Mouse (Mus musculus) v-Abl transformed pro-B cells (cell line): Measurements from ENCODE around the gene Vegfa.

Experiments used
- in situ Hi-C, 2 experiments: fragments of 400-800 bp; cut with MboI; formaldehyde crosslinking; loops; one replicate each; pipeline ENCODE4 v1.15.1; 2025; ENCODE audit not compliant: unreplicated experiment in 2 of 2

Gene Vegfa

GRCm38 (mm10) chr17:46032257-46032991, at the start of gene Vegfa:
Gene Vegfa, minus strand, starts transcription at chr17:46032369.
- in situ Hi-C loops, result loop anchor here (5.0 to 25.0 kb wide), 3 partner anchors 100 to 470 kb away; partner anchors contain the start of genes Hsp90ab1 (in 1 of the 2), Nfkbie (in 1 of the 2) and Slc35b2 (in 1 of the 2)

GRCm38 (mm10) chr17:46081657-46082056, 49.5 kb upstream of the Vegfa start:
- in situ Hi-C loops, result loop anchor here in 1 of 2 experiments (5.0 kb wide), 1 partner anchor 34 kb away; no protein-coding TSS in a partner anchor

GRCm38 (mm10) chr17:46081042-46081441, 48.9 kb upstream of the Vegfa start:
- in situ Hi-C loops, result loop anchor here in 1 of 2 experiments (5.0 kb wide), 1 partner anchor 34 kb away; no protein-coding TSS in a partner anchor

GRCm38 (mm10) chr17:46080388-46080787, 48.2 kb upstream of the Vegfa start:
- in situ Hi-C loops, result loop anchor here in 1 of 2 experiments (5.0 kb wide), 1 partner anchor 33 kb away; no protein-coding TSS in a partner anchor

- in situ Hi-C loops, result loop anchor here in 1 of 2 experiments (5.0 kb wide), 1 partner anchor 37 kb away; no protein-coding TSS in a partner anchor
Measured at GRCm38 (mm10) chr17:46079037-46079436, 46.9 kb upstream of the Vegfa start.

GRCm38 (mm10) chr17:46077921-46078534, 45.9 kb upstream of the Vegfa start:
- in situ Hi-C loops, result loop anchor here in 1 of 2 experiments (5.0 kb wide), 1 partner anchor 36 kb away; no protein-coding TSS in a partner anchor

- in situ Hi-C loops, result loop anchor here in 1 of 2 experiments (5.0 kb wide), 1 partner anchor 34 kb away; no protein-coding TSS in a partner anchor
Measured at GRCm38 (mm10) chr17:46076260-46076551, 44.0 kb upstream of the Vegfa start.

- in situ Hi-C loops, result loop anchor here in 1 of 2 experiments (5.0 kb wide), 1 partner anchor 33 kb away; no protein-coding TSS in a partner anchor
Measured at GRCm38 (mm10) chr17:46075551-46076259, 43.5 kb upstream of the Vegfa start.

GRCm38 (mm10) chr17:46075116-46075485, 42.9 kb upstream of the Vegfa start:
- in situ Hi-C loops, result loop anchor here in 1 of 2 experiments (5.0 kb wide), 1 partner anchor 33 kb away; no protein-coding TSS in a partner anchor

GRCm38 (mm10) chr17:46074398-46075115, 42.4 kb upstream of the Vegfa start:
- in situ Hi-C loops, result loop anchor here in 1 of 2 experiments (5.0 kb wide), 1 partner anchor 32 kb away; no protein-coding TSS in a partner anchor

GRCm38 (mm10) chr17:46073730-46074301, 41.6 kb upstream of the Vegfa start:
- in situ Hi-C loops, result no loop called here

- in situ Hi-C loops, result no loop called here
Measured at GRCm38 (mm10) chr17:46071531-46071930, 39.4 kb upstream of the Vegfa start.

- in situ Hi-C loops, result no loop called here
Measured at GRCm38 (mm10) chr17:46070046-46070445, 37.9 kb upstream of the Vegfa start.

- in situ Hi-C loops, result no loop called here
Measured at GRCm38 (mm10) chr17:46063974-46064312, 31.8 kb upstream of the Vegfa start.

GRCm38 (mm10) chr17:46063283-46063973, 31.3 kb upstream of the Vegfa start:
- in situ Hi-C loops, result no loop called here

GRCm38 (mm10) chr17:46060253-46060652, 28.1 kb upstream of the Vegfa start:
- in situ Hi-C loops, result no loop called here

GRCm38 (mm10) chr17:46059226-46059825, 27.2 kb upstream of the Vegfa start:
- in situ Hi-C loops, result no loop called here

- in situ Hi-C loops, result no loop called here
Measured at GRCm38 (mm10) chr17:46056288-46056687, 24.1 kb upstream of the Vegfa start.

- in situ Hi-C loops, result no loop called here
Measured at GRCm38 (mm10) chr17:46055736-46056135, 23.6 kb upstream of the Vegfa start.
